ENCODE assay signal across 7 mouse cellular contexts in the genomic region with DNA sequence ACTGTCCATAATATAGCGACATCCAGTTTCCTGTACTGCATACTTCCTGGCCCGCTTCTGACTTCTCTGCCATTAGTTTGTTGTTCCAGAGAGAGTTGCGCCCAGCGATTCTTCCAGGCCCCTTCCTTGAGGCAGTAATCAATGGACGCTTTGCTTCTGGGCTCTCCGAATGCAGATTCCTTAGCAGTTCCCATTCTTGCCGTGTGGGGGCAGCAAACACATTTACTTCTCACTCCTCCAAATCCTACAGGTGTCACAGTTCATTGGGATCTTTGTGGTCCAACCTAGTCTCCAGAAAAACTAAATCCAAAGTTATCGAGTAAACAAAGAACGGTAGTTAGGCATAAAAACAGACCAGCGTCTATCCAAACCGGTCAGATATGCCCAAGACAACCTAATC. TPM values are rescaled to one million over a fixed set of nuclear protein-coding genes. Genes with fewer than 3 reads are reported as not detected.
DNase-seq lines count a peak whose midpoint lies in the region; ATAC-seq and TF ChIP-seq lines count a peak whose summit lies in the region.

No protein-coding gene starts in this region.

- H3K4me2 ChIP-seq in kidney, embryonic 15.5 days: no peak overlapping the region
- H3K4me2 ChIP-seq in liver, embryonic 14.5 days (ENCODE audit: low read depth): no peak overlapping the region

- no peaks in the 10 kb centered on the region for H3K36me3 ChIP-seq in kidney, embryonic 15.5 days
- H3K36me3 ChIP-seq in MEL (ENCODE audit: control insufficient read depth in 1 of 2, insufficient read depth in 2 of 2, low read length in 2 of 2): no peaks in the 10 kb centered on the region
- H3K36me3 ChIP-seq in liver, embryonic 14.5 days (replicated peaks; ENCODE audit: control insufficient read depth, insufficient read depth, low read depth): no peaks in the 10 kb centered on the region

- no peaks in the 10 kb centered on the region for H3K9me3 ChIP-seq in kidney, embryonic 15.5 days (replicated peaks)
- no peaks in the 10 kb centered on the region for H3K9me3 ChIP-seq in MEL (replicated peaks; ENCODE audit: insufficient read depth, low read length)
- no peaks in the 10 kb centered on the region for H3K9me3 ChIP-seq in liver, embryonic 14.5 days (ENCODE audit: control insufficient read depth, low read length)

- ATAC-seq in kidney, embryonic 15.5 days (replicated peaks; ENCODE audit: low FRiP score): no peak
- no peak for ATAC-seq in liver, embryonic 14.5 days (ENCODE audit: insufficient read depth)

- H3K27me3 ChIP-seq in kidney, embryonic 15.5 days: no peaks in the 10 kb centered on the region
- no peaks in the 10 kb centered on the region for H3K27me3 ChIP-seq in MEL (ENCODE audit: control insufficient read depth in 1 of 2, insufficient read depth in 2 of 2, low read length in 2 of 2)
- no peaks in the 10 kb centered on the region for H3K27me3 ChIP-seq in liver, embryonic 14.5 days (ENCODE audit: control insufficient read depth, insufficient read depth, low read length)

- WGBS in kidney, embryonic 15.5 days: 73% methylated on average over 11 of the region's 11 CpGs
- WGBS in bone marrow, adult 2 months: 77% methylated on average over 11 of the region's 11 CpGs
- 55% methylated on average over 11 of the region's 11 CpGs for WGBS in liver, embryonic 14.5 days (ENCODE audit: insufficient replicate concordance)

- no peak overlapping the region for H3K27ac ChIP-seq in kidney, embryonic 15.5 days
- no peak overlapping the region for H3K27ac ChIP-seq in MEL (ENCODE audit: control insufficient read depth, low read depth, low read length)
- no peak overlapping the region for H3K27ac ChIP-seq in bone marrow, adult 2 months (ENCODE audit: control insufficient read depth, insufficient read depth, low read depth, low read length, poor library complexity)
- no peak overlapping the region for H3K27ac ChIP-seq in liver, embryonic 14.5 days

- no peak overlapping the region for H3K4me3 ChIP-seq in kidney, embryonic 15.5 days (replicated peaks)
- H3K4me3 ChIP-seq in MEL (ENCODE audit: control insufficient read depth in 1 of 2, insufficient read depth in 1 of 2, low read depth in 2 of 2, low read length in 2 of 2): no peak overlapping the region
- H3K4me3 ChIP-seq in bone marrow, adult 2 months (replicated peaks; ENCODE audit: control insufficient read depth, low read depth, low read length): no peak overlapping the region
- no peak overlapping the region for H3K4me3 ChIP-seq in liver, embryonic 14.5 days (ENCODE audit: insufficient read depth in 1 of 2, low read depth in 2 of 2, low read length in 2 of 2)

- peak; percentile 45 for TF ChIP-seq RAD21 in MEL (IDR thresholded peaks at IDR 0.05; ENCODE audit: low read depth, low read length)

- no peaks in the 10 kb centered on the region for H3K79me2 ChIP-seq in MEL (ENCODE audit: control insufficient read depth, insufficient read depth, low read length, poor library complexity)

- TF ChIP-seq CTCF in MEL (IDR thresholded peaks at IDR 0.05 in 2 of 3, conservative IDR thresholded peaks at IDR 0.05 in 1 of 3; ENCODE audit: control insufficient read depth in 1 of 3, insufficient read depth in 1 of 3, low read depth in 2 of 3, low read length in 3 of 3, poor library complexity in 1 of 3, severe bottlenecking in 1 of 3): peak; percentile 49 to 66 (median 53)
- peak; percentile 14; the same call in 1 of the 2 replicates for TF ChIP-seq CTCF in bone marrow, adult 2 months (IDR thresholded peaks at IDR 0.05; ENCODE audit: control insufficient read depth, insufficient read depth, low read length)
- TF ChIP-seq CTCF in liver, embryonic 14.5 days (IDR thresholded peaks at IDR 0.05; ENCODE audit: low read depth): peak; percentile 58

- DNase-seq in kidney, adult 18-20 months: peak; percentile 68
- DNase-seq in MEL (ENCODE audit: low read depth, low spot score): peak; percentile 25
- DNase-seq in induced T-regulatory cell, adult 2 months (ENCODE audit: low read depth): peak; percentile 57
- DNase-seq in liver, embryonic 14.5 days (ENCODE audit: low read depth in 3 of 3, low spot score in 3 of 3): no peak
- peak; percentile 22 to 69 for DNase-seq in spleen, postnatal 4 days (ENCODE audit: low spot score in 2 of 2)

- no peak for TF ChIP-seq POLR2A in MEL (IDR thresholded peaks at IDR 0.05; ENCODE audit: control insufficient read depth in 1 of 2, insufficient read depth in 1 of 2, low read depth in 1 of 2, low read length in 2 of 2, poor library complexity in 1 of 2)
- no peak for TF ChIP-seq POLR2A in bone marrow, adult 2 months (IDR thresholded peaks at IDR 0.05; ENCODE audit: borderline replicate concordance, control insufficient read depth, low read depth, low read length)

- no peak for TF ChIP-seq EP300 in MEL (IDR thresholded peaks at IDR 0.05; ENCODE audit: low read depth in 1 of 2, low read length in 2 of 2)
- TF ChIP-seq EP300 in liver, embryonic 14.5 days (IDR thresholded peaks at IDR 0.05; ENCODE audit: low read depth): no peak

- H3K4me1 ChIP-seq in kidney, embryonic 15.5 days: peaks cover 12% of the 10 kb centered on the region
- H3K4me1 ChIP-seq in MEL (ENCODE audit: control insufficient read depth in 1 of 2, insufficient read depth in 2 of 2, low read length in 2 of 2): no peaks in the 10 kb centered on the region
- no peaks in the 10 kb centered on the region; the same call in 1 of the 2 replicates for H3K4me1 ChIP-seq in bone marrow, adult 2 months (ENCODE audit: control insufficient read depth, insufficient read depth, low read length)
- no peaks in the 10 kb centered on the region for H3K4me1 ChIP-seq in liver, embryonic 14.5 days (replicated peaks; ENCODE audit: control insufficient read depth in 2 of 2, insufficient read depth in 2 of 2, low read length in 1 of 2)

- no peak overlapping the region for H3K9ac ChIP-seq in kidney, embryonic 15.5 days
- H3K9ac ChIP-seq in MEL (ENCODE audit: control insufficient read depth, low read depth, low read length, poor library complexity, severe bottlenecking): no peak overlapping the region
- H3K9ac ChIP-seq in liver, embryonic 14.5 days (replicated peaks): no peak overlapping the region

TF ChIP-seq in MEL, 35 proteins besides CTCF, POLR2A, EP300 and RAD21:
- TF ChIP-seq CHD2 (IDR thresholded peaks at IDR 0.05; ENCODE audit: low read length) (no peak), ELF1 (IDR thresholded peaks at IDR 0.05; ENCODE audit: low read depth, low read length) (no peak), SMC3 (IDR thresholded peaks at IDR 0.05; ENCODE audit: low read depth, low read length) (peak; percentile 29; the same call in 1 of the 2 replicates), MXI1 (IDR thresholded peaks at IDR 0.05; ENCODE audit: low read depth, low read length) (no peak), SIN3A (IDR thresholded peaks at IDR 0.05; ENCODE audit: low read length) (no peak), JUND (IDR thresholded peaks at IDR 0.05; ENCODE audit: low read depth, low read length) (no peak)
TF ChIP-seq in MEL: peak in this region for 1.

RNA-seq across cellular contexts. Expression of a gene that starts 46.2 kb away (rescaled TPM):
- 1.3 and 2.3 TPM in 2 replicates for polyA plus RNA-seq in kidney, embryonic 15.5 days (2015; fragmentation: Nextera tagmentation; extraction: Ambion mirVana)
- total RNA-seq in MEL (2012; rRNA removed): not detected in 2 replicates
- not detected for polyA plus RNA-seq in MEL (2012; ENCODE audit: insufficient read depth in 1 of 2, insufficient read length in 2 of 2, low read depth in 1 of 2, low replicate concordance in 2 of 2, missing spikeins in 1 of 2)
- 0.59 and 0.70 TPM in 2 replicates for polyA plus RNA-seq in bone marrow, adult 2 months (2011; ENCODE audit: insufficient read depth, insufficient read length, low replicate concordance, missing spikeins)
- not detected in 2 replicates for polyA plus RNA-seq in liver, embryonic 14.5 days (2012; rRNA removed)
- polyA plus RNA-seq in liver, embryonic 14.5 days (2014; fragmentation: Nextera tagmentation; extraction: Ambion mirVana): not detected in 2 replicates

RNA-seq across cellular contexts. Expression of a gene that starts 58.3 kb away (rescaled TPM):
- polyA plus RNA-seq in kidney, embryonic 15.5 days (2015; fragmentation: Nextera tagmentation; extraction: Ambion mirVana): 12.2 and 12.7 TPM in 2 replicates
- not detected in 2 replicates for total RNA-seq in MEL (2012; rRNA removed)
- polyA plus RNA-seq in MEL (2012; ENCODE audit: insufficient read depth in 1 of 2, insufficient read length in 2 of 2, low read depth in 1 of 2, low replicate concordance in 2 of 2, missing spikeins in 1 of 2): not detected
- polyA plus RNA-seq in bone marrow, adult 2 months (2011; ENCODE audit: insufficient read depth, insufficient read length, low replicate concordance, missing spikeins): 0.25 and 1.8 TPM in 2 replicates
- polyA plus RNA-seq in liver, embryonic 14.5 days (2012; rRNA removed): 0.23 and 0.36 TPM in 2 replicates
- 0.40 and 0.47 TPM in 2 replicates for polyA plus RNA-seq in liver, embryonic 14.5 days (2014; fragmentation: Nextera tagmentation; extraction: Ambion mirVana)

Comparison
In these comparisons a context has a peak if more than half of its experiments do, and no peak if none do; other contexts are left out.
1. DNase-seq: peak in kidney, adult 18-20 months (single experiment), MEL (single experiment), induced T-regulatory cell, adult 2 months (single experiment) and spleen, postnatal 4 days (2 of 2); none in liver, embryonic 14.5 days (0 of 3).
2. Peak in every context shown above with its lines, with median percentiles within 50 percentile points of each other: CTCF ChIP-seq.